Mouse (Mus musculus): Measurements from ENCODE around the gene Urah.

DNA sequence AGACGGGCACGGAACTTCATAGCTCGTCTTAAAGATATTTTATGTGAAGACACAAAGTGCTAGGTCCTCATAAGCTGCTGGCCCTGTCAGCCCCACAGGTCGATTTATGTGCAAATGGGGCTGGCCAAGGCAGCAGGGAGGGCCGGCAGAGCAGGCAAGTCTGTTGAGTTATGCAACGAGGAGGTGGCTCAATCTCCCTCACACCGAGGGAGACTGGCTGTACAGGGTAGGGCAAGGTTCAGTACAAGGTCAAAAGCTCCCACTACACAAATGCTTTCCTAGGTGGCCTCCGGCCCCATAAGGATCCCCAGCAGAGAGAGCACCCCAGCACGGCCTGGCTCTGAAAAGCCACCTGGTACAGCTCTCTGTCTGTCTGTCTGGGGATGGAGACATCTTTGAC, 18.6 kb downstream of the Urah start:
- TF ChIP-seq POLR2A (IDR thresholded peaks at IDR 0.05; ENCODE audit: insufficient read depth, low read depth, low read length) (no peak), CTCF (IDR thresholded peaks at IDR 0.05; ENCODE audit: insufficient read depth, low read depth, low read length) (no peak)

Measured in olfactory bulb, adult 2 months (tissue).